Mouse (Mus musculus): ENCODE data around the gene Kif28. TPM values are rescaled to one million over a fixed set of nuclear protein-coding genes. Genes with fewer than 3 reads are reported as not detected.
"Not testable (repeated sequence)": the region's sequence is repeated elsewhere in the genome, so short reads cannot be mapped to it uniquely, and the experiment has no call there.

Gene Kif28
- polyA plus RNA-seq, 1 experiment from 2014 or later = not detected

GRCm38 (mm10) chr1:179743593-179744193, 1.4 kb downstream of the Kif28 start:
- no peaks in the 10 kb centered on the region for H3K9me3 ChIP-seq (ENCODE audit: control insufficient read depth, low read length)
- H3K4me2 ChIP-seq (replicated peaks) = no peak overlapping the region
- H3K36me3 ChIP-seq (replicated peaks; ENCODE audit: control insufficient read depth, insufficient read depth) = peaks cover 52% of the 10 kb centered on the region
- WGBS = 88% methylated on average over 4 of the region's 4 CpGs
- H3K9ac ChIP-seq = no peak overlapping the region
- DNase-seq (ENCODE audit: low spot score) (no peak), ATAC-seq (ENCODE audit: low FRiP score) (no peak)
- H3K27me3 ChIP-seq (ENCODE audit: control insufficient read depth, insufficient read depth, low read length) = no peaks in the 10 kb centered on the region
- no peak overlapping the region for H3K4me3 ChIP-seq (replicated peaks; ENCODE audit: low read length)
- H3K27ac ChIP-seq = no peak overlapping the region
- H3K4me1 ChIP-seq (replicated peaks; ENCODE audit: control insufficient read depth, insufficient read depth, low read length) = no peaks in the 10 kb centered on the region

- H3K9ac ChIP-seq = no peak overlapping the region
- H3K4me1 ChIP-seq (replicated peaks; ENCODE audit: control insufficient read depth, insufficient read depth, low read length) = no peaks in the 10 kb centered on the region
- H3K27ac ChIP-seq = no peak overlapping the region
- H3K4me2 ChIP-seq (replicated peaks) = no peak overlapping the region
- H3K9me3 ChIP-seq (ENCODE audit: control insufficient read depth, low read length) = no peaks in the 10 kb centered on the region
- ATAC-seq (ENCODE audit: low FRiP score) (no peak), DNase-seq (ENCODE audit: low spot score) (no peak)
- WGBS = 89% methylated on average over 3 of the region's 3 CpGs
- H3K36me3 ChIP-seq (replicated peaks; ENCODE audit: control insufficient read depth, insufficient read depth) = no peaks in the 10 kb centered on the region
- H3K27me3 ChIP-seq (ENCODE audit: control insufficient read depth, insufficient read depth, low read length) = no peaks in the 10 kb centered on the region
- no peak overlapping the region for H3K4me3 ChIP-seq (replicated peaks; ENCODE audit: low read length)
Measured at GRCm38 (mm10) chr1:179736483-179736882, 8.6 kb downstream of the Kif28 start.

- WGBS = 45% methylated on average over 15 of the region's 15 CpGs
- no peaks in the 10 kb centered on the region for H3K27me3 ChIP-seq (ENCODE audit: control insufficient read depth, insufficient read depth, low read length)
- ATAC-seq (ENCODE audit: low FRiP score) (no peak), DNase-seq (ENCODE audit: low spot score) (no peak)
- H3K36me3 ChIP-seq (replicated peaks; ENCODE audit: control insufficient read depth, insufficient read depth) = no peaks in the 10 kb centered on the region
- H3K4me2 ChIP-seq (replicated peaks) = no peak overlapping the region
- no peaks in the 10 kb centered on the region for H3K4me1 ChIP-seq (replicated peaks; ENCODE audit: control insufficient read depth, insufficient read depth, low read length)
- no peak overlapping the region for H3K27ac ChIP-seq
- H3K4me3 ChIP-seq (replicated peaks; ENCODE audit: low read length) = no peak overlapping the region
- no peak overlapping the region for H3K9ac ChIP-seq
- H3K9me3 ChIP-seq (ENCODE audit: control insufficient read depth, low read length) = no peaks in the 10 kb centered on the region
Measured at GRCm38 (mm10) chr1:179734500-179735474, 10.3 kb downstream of the Kif28 start.

GRCm38 (mm10) chr1:179731391-179731790, 13.7 kb downstream of the Kif28 start:
- Histone ChIP-seq H3K4me2 (replicated peaks) (no peak overlapping the region), H3K4me3 (replicated peaks; ENCODE audit: low read length) (no peak overlapping the region), H3K27me3 (ENCODE audit: control insufficient read depth, insufficient read depth, low read length) (no peaks in the 10 kb centered on the region), H3K27ac (no peak overlapping the region), H3K4me1 (replicated peaks; ENCODE audit: control insufficient read depth, insufficient read depth, low read length) (no peaks in the 10 kb centered on the region), H3K9me3 (ENCODE audit: control insufficient read depth, low read length) (no peaks in the 10 kb centered on the region), H3K9ac (no peak overlapping the region), H3K36me3 (replicated peaks; ENCODE audit: control insufficient read depth, insufficient read depth) (no peaks in the 10 kb centered on the region)
- ATAC-seq (ENCODE audit: low FRiP score) (no peak), DNase-seq (ENCODE audit: low spot score) (no peak)
- WGBS = 97% methylated on average over 3 of the region's 3 CpGs

- ATAC-seq (ENCODE audit: low FRiP score) (no peak), DNase-seq (ENCODE audit: low spot score) (no peak)
- H3K4me3 ChIP-seq (replicated peaks; ENCODE audit: low read length) = no peak overlapping the region
- H3K9me3 ChIP-seq (ENCODE audit: control insufficient read depth, low read length) = no peaks in the 10 kb centered on the region
- no peak overlapping the region for H3K27ac ChIP-seq
- H3K36me3 ChIP-seq (replicated peaks; ENCODE audit: control insufficient read depth, insufficient read depth) = no peaks in the 10 kb centered on the region
- WGBS = 91% methylated on average over 10 of the region's 10 CpGs
- H3K4me2 ChIP-seq (replicated peaks) = no peak overlapping the region
- H3K27me3 ChIP-seq (ENCODE audit: control insufficient read depth, insufficient read depth, low read length) = no peaks in the 10 kb centered on the region
- H3K9ac ChIP-seq = no peak overlapping the region
- no peaks in the 10 kb centered on the region for H3K4me1 ChIP-seq (replicated peaks; ENCODE audit: control insufficient read depth, insufficient read depth, low read length)
Measured at GRCm38 (mm10) chr1:179728661-179729060, 16.4 kb downstream of the Kif28 start.

GRCm38 (mm10) chr1:179722811-179723469, 22.1 kb downstream of the Kif28 start:
- no peaks in the 10 kb centered on the region for H3K4me1 ChIP-seq (replicated peaks; ENCODE audit: control insufficient read depth, insufficient read depth, low read length)
- no peak overlapping the region for H3K9ac ChIP-seq
- DNase-seq (ENCODE audit: low spot score) (no peak), ATAC-seq (ENCODE audit: low FRiP score) (no peak)
- no peaks in the 10 kb centered on the region for H3K27me3 ChIP-seq (ENCODE audit: control insufficient read depth, insufficient read depth, low read length)
- H3K4me3 ChIP-seq (replicated peaks; ENCODE audit: low read length) = no peak overlapping the region
- WGBS = 79% methylated on average over 8 of the region's 8 CpGs
- no peaks in the 10 kb centered on the region for H3K36me3 ChIP-seq (replicated peaks; ENCODE audit: control insufficient read depth, insufficient read depth)
- H3K4me2 ChIP-seq (replicated peaks) = no peak overlapping the region
- H3K9me3 ChIP-seq (ENCODE audit: control insufficient read depth, low read length) = no peaks in the 10 kb centered on the region
- H3K27ac ChIP-seq = no peak overlapping the region

GRCm38 (mm10) chr1:179715786-179716185, 29.3 kb downstream of the Kif28 start:
- ATAC-seq (ENCODE audit: low FRiP score) (no peak), DNase-seq (ENCODE audit: low spot score) (no peak)
- H3K27ac ChIP-seq = no peak overlapping the region
- WGBS = 97% methylated on average over 4 of the region's 4 CpGs
- no peak overlapping the region for H3K4me3 ChIP-seq (replicated peaks; ENCODE audit: low read length)
- H3K4me2 ChIP-seq (replicated peaks) = no peak overlapping the region
- no peaks in the 10 kb centered on the region for H3K4me1 ChIP-seq (replicated peaks; ENCODE audit: control insufficient read depth, insufficient read depth, low read length)
- H3K9ac ChIP-seq = no peak overlapping the region
- no peaks in the 10 kb centered on the region for H3K36me3 ChIP-seq (replicated peaks; ENCODE audit: control insufficient read depth, insufficient read depth)
- no peaks in the 10 kb centered on the region for H3K9me3 ChIP-seq (ENCODE audit: control insufficient read depth, low read length)
- H3K27me3 ChIP-seq (ENCODE audit: control insufficient read depth, insufficient read depth, low read length) = no peaks in the 10 kb centered on the region

GRCm38 (mm10) chr1:179715289-179715688, 29.8 kb downstream of the Kif28 start:
- not testable (repeated sequence) for H3K9me3 ChIP-seq (ENCODE audit: control insufficient read depth, low read length); H3K4me3 ChIP-seq (replicated peaks; ENCODE audit: low read length); ATAC-seq (ENCODE audit: low FRiP score); H3K4me1 ChIP-seq (replicated peaks; ENCODE audit: control insufficient read depth, insufficient read depth, low read length); H3K36me3 ChIP-seq (replicated peaks; ENCODE audit: control insufficient read depth, insufficient read depth); H3K4me2 ChIP-seq (replicated peaks); H3K9ac ChIP-seq; H3K27me3 ChIP-seq (ENCODE audit: control insufficient read depth, insufficient read depth, low read length); DNase-seq (ENCODE audit: low spot score); H3K27ac ChIP-seq
- 92% methylated on average over 4 of the region's 4 CpGs for WGBS

- H3K9me3 ChIP-seq (ENCODE audit: control insufficient read depth, low read length) = no peaks in the 10 kb centered on the region
- WGBS = 86% methylated on average over 3 of the region's 3 CpGs
- no peaks in the 10 kb centered on the region for H3K36me3 ChIP-seq (replicated peaks; ENCODE audit: control insufficient read depth, insufficient read depth)
- H3K4me3 ChIP-seq (replicated peaks; ENCODE audit: low read length) = no peak overlapping the region
- DNase-seq (ENCODE audit: low spot score) (no peak), ATAC-seq (ENCODE audit: low FRiP score) (no peak)
- no peak overlapping the region for H3K27ac ChIP-seq
- no peaks in the 10 kb centered on the region for H3K4me1 ChIP-seq (replicated peaks; ENCODE audit: control insufficient read depth, insufficient read depth, low read length)
- H3K27me3 ChIP-seq (ENCODE audit: control insufficient read depth, insufficient read depth, low read length) = no peaks in the 10 kb centered on the region
- H3K9ac ChIP-seq = no peak overlapping the region
- H3K4me2 ChIP-seq (replicated peaks) = no peak overlapping the region
Measured at GRCm38 (mm10) chr1:179713367-179713766, 31.7 kb downstream of the Kif28 start.

Data from hindbrain, embryonic 14.5 days (tissue).